Mouse (Mus musculus): ENCODE results near the gene Lcn12. TPM values are rescaled to one million over a fixed set of nuclear protein-coding genes. Genes with fewer than 3 reads are reported as not detected.

Lcn12 gene
- polyA plus RNA-seq, 1 experiment: not detected

GRCm38 (mm10) chr2:25460551-25461309 is 33.0 kb downstream of the Lcn12 start, which contains the start of gene Paxx:
TSS of gene Paxx (minus strand) at chr2:25461094.
- peak within 1 kb of the TSS; percentile 94 for H3K4me2 ChIP-seq (ENCODE audit: low read depth)
- peak; percentile 86 to 99 (median 99) for TF ChIP-seq MYOD1 (IDR thresholded peaks at IDR 0.05; ENCODE audit: control insufficient read depth in 1 of 3, insufficient read length in 2 of 3, low read depth in 2 of 3)
- TF ChIP-seq REST (IDR thresholded peaks at IDR 0.05; ENCODE audit: insufficient read depth, insufficient read length): no peak
- TF ChIP-seq USF1 (IDR thresholded peaks at IDR 0.05; ENCODE audit: low read depth): no peak
- peak; percentile 88 to 100 (median 98) for TF ChIP-seq MYOG (IDR thresholded peaks at IDR 0.05; ENCODE audit: control insufficient read depth in 1 of 3, insufficient read depth in 1 of 3, insufficient read length in 2 of 3, low read depth in 2 of 3)
- no peak for TF ChIP-seq MAX (IDR thresholded peaks at IDR 0.05; ENCODE audit: low read depth)
- peak; percentile 65 for TF ChIP-seq POLR2A (IDR thresholded peaks at IDR 0.05; ENCODE audit: insufficient read length, low read depth)
- peak; percentile 93 for TF ChIP-seq TCF12 (IDR thresholded peaks at IDR 0.05; ENCODE audit: insufficient read depth, poor library complexity, severe bottlenecking)
- TF ChIP-seq TCF3 (IDR thresholded peaks at IDR 0.05; ENCODE audit: insufficient read length, low read depth): peak; percentile 89
- no peak for TF ChIP-seq E2F4 (IDR thresholded peaks at IDR 0.05; ENCODE audit: insufficient read depth)
- peak; percentile 52 for TF ChIP-seq SRF (IDR thresholded peaks at IDR 0.05; ENCODE audit: control insufficient read depth, insufficient read length, low read depth)
- TF ChIP-seq POLR2AphosphoS2 (IDR thresholded peaks at IDR 0.05; ENCODE audit: insufficient read length, low read depth): peak; percentile 32
- no peak for TF ChIP-seq CEBPB (IDR thresholded peaks at IDR 0.05; ENCODE audit: insufficient read depth, poor library complexity, severe bottlenecking)
- peak within 1 kb of the TSS; percentile 57 for H3ac ChIP-seq (ENCODE audit: control insufficient read depth, insufficient read length)
- H3K27me3 ChIP-seq (ENCODE audit: control insufficient read depth, insufficient read depth, insufficient read length): no peaks in the 10 kb centered on the region
- peak within 1 kb of the TSS; percentile 69 for H3K4me3 ChIP-seq
- H3K36me3 ChIP-seq (ENCODE audit: control insufficient read depth, insufficient read depth): no peaks in the 10 kb centered on the region
- no peaks in the 10 kb centered on the region for H3K79me2 ChIP-seq (ENCODE audit: control insufficient read depth, insufficient read depth)

- H3K79me2 ChIP-seq (ENCODE audit: control insufficient read depth, insufficient read depth): no peaks in the 10 kb centered on the region
Observed at GRCm38 (mm10) chr2:25460135-25460534, 33.6 kb downstream of the Lcn12 start.

GRCm38 (mm10) chr2:25458911-25459310 is 34.8 kb downstream of the Lcn12 start:
- H3K36me3 ChIP-seq (ENCODE audit: control insufficient read depth, insufficient read depth): no peaks in the 10 kb centered on the region
- no peak for TF ChIP-seq E2F4 (IDR thresholded peaks at IDR 0.05; ENCODE audit: insufficient read depth)
- TF ChIP-seq TCF12 (IDR thresholded peaks at IDR 0.05; ENCODE audit: insufficient read depth, poor library complexity, severe bottlenecking): no peak
- TF ChIP-seq MYOD1 (IDR thresholded peaks at IDR 0.05; ENCODE audit: control insufficient read depth in 1 of 3, insufficient read length in 2 of 3, low read depth in 2 of 3): no peak
- no peak for TF ChIP-seq POLR2AphosphoS2 (IDR thresholded peaks at IDR 0.05; ENCODE audit: insufficient read length, low read depth)
- TF ChIP-seq USF1 (IDR thresholded peaks at IDR 0.05; ENCODE audit: low read depth): no peak
- TF ChIP-seq REST (IDR thresholded peaks at IDR 0.05; ENCODE audit: insufficient read depth, insufficient read length): no peak
- no peak for TF ChIP-seq TCF3 (IDR thresholded peaks at IDR 0.05; ENCODE audit: insufficient read length, low read depth)
- no peak for TF ChIP-seq MAX (IDR thresholded peaks at IDR 0.05; ENCODE audit: low read depth)
- TF ChIP-seq SRF (IDR thresholded peaks at IDR 0.05; ENCODE audit: control insufficient read depth, insufficient read length, low read depth): no peak
- TF ChIP-seq POLR2A (IDR thresholded peaks at IDR 0.05; ENCODE audit: insufficient read length, low read depth): no peak
- TF ChIP-seq MYOG (IDR thresholded peaks at IDR 0.05; ENCODE audit: control insufficient read depth in 1 of 3, insufficient read depth in 1 of 3, insufficient read length in 2 of 3, low read depth in 2 of 3): no peak
- TF ChIP-seq CEBPB (IDR thresholded peaks at IDR 0.05; ENCODE audit: insufficient read depth, poor library complexity, severe bottlenecking): no peak
- H3K79me2 ChIP-seq (ENCODE audit: control insufficient read depth, insufficient read depth): no peaks in the 10 kb centered on the region
- H3K4me3 ChIP-seq: peak overlapping the region; percentile 69
- no peak overlapping the region for H3ac ChIP-seq (ENCODE audit: control insufficient read depth, insufficient read length)
- H3K27me3 ChIP-seq (ENCODE audit: control insufficient read depth, insufficient read depth, insufficient read length): no peaks in the 10 kb centered on the region
- peak overlapping the region; percentile 94 for H3K4me2 ChIP-seq (ENCODE audit: low read depth)

More at GRCm38 (mm10) chr2:25460135-25460534, 33.6 kb downstream of the Lcn12 start:
- Histone ChIP-seq H3K36me3 (ENCODE audit: control insufficient read depth, insufficient read depth) (no peaks in the 10 kb centered on the region), H3K27me3 (ENCODE audit: control insufficient read depth, insufficient read depth, insufficient read length) (no peaks in the 10 kb centered on the region), H3K4me3 (peak overlapping the region; percentile 69), H3K4me2 (ENCODE audit: low read depth) (peak overlapping the region; percentile 94), H3ac (ENCODE audit: control insufficient read depth, insufficient read length) (peak overlapping the region; percentile 57)
- TF ChIP-seq REST (IDR thresholded peaks at IDR 0.05; ENCODE audit: insufficient read depth, insufficient read length): no peak
- TF ChIP-seq MYOG (IDR thresholded peaks at IDR 0.05; ENCODE audit: control insufficient read depth in 1 of 3, insufficient read depth in 1 of 3, insufficient read length in 2 of 3, low read depth in 2 of 3): no peak
- no peak for TF ChIP-seq POLR2AphosphoS2 (IDR thresholded peaks at IDR 0.05; ENCODE audit: insufficient read length, low read depth)
- TF ChIP-seq TCF12 (IDR thresholded peaks at IDR 0.05; ENCODE audit: insufficient read depth, poor library complexity, severe bottlenecking): no peak
- no peak for TF ChIP-seq E2F4 (IDR thresholded peaks at IDR 0.05; ENCODE audit: insufficient read depth)
- no peak for TF ChIP-seq TCF3 (IDR thresholded peaks at IDR 0.05; ENCODE audit: insufficient read length, low read depth)
- TF ChIP-seq SRF (IDR thresholded peaks at IDR 0.05; ENCODE audit: control insufficient read depth, insufficient read length, low read depth): no peak
- no peak for TF ChIP-seq MYOD1 (IDR thresholded peaks at IDR 0.05; ENCODE audit: control insufficient read depth in 1 of 3, insufficient read length in 2 of 3, low read depth in 2 of 3)
- TF ChIP-seq CEBPB (IDR thresholded peaks at IDR 0.05; ENCODE audit: insufficient read depth, poor library complexity, severe bottlenecking): no peak
- TF ChIP-seq USF1 (IDR thresholded peaks at IDR 0.05; ENCODE audit: low read depth): no peak
- no peak for TF ChIP-seq MAX (IDR thresholded peaks at IDR 0.05; ENCODE audit: low read depth)

GRCm38 (mm10) chr2:25457022-25457896 is 36.5 kb downstream of the Lcn12 start:
- no peaks in the 10 kb centered on the region for H3K36me3 ChIP-seq (ENCODE audit: control insufficient read depth, insufficient read depth)
- H3K27me3 ChIP-seq (ENCODE audit: control insufficient read depth, insufficient read depth, insufficient read length): no peaks in the 10 kb centered on the region
- no peak overlapping the region for H3ac ChIP-seq (ENCODE audit: control insufficient read depth, insufficient read length)
- TF ChIP-seq TCF3 (IDR thresholded peaks at IDR 0.05; ENCODE audit: insufficient read length, low read depth): no peak
- TF ChIP-seq POLR2AphosphoS2 (IDR thresholded peaks at IDR 0.05; ENCODE audit: insufficient read length, low read depth): peak; percentile 62
- no peaks in the 10 kb centered on the region for H3K79me2 ChIP-seq (ENCODE audit: control insufficient read depth, insufficient read depth)
- no peak overlapping the region for H3K4me3 ChIP-seq
- H3K4me2 ChIP-seq (ENCODE audit: low read depth): peak overlapping the region; percentile 53

Measured in myocyte (in vitro differentiated cells).